Mouse (Mus musculus) cerebellum, postnatal 36 days (tissue): ENCODE data around the gene Ylpm1.

Experiments used
- DNase-seq, 2 experiments: peaks; one replicate each; pipeline ENCODE4 v3.0.0; 2021 to 2022; ENCODE audit warnings: mixed read lengths in 2 of 2

The Ylpm1 gene

DNA sequence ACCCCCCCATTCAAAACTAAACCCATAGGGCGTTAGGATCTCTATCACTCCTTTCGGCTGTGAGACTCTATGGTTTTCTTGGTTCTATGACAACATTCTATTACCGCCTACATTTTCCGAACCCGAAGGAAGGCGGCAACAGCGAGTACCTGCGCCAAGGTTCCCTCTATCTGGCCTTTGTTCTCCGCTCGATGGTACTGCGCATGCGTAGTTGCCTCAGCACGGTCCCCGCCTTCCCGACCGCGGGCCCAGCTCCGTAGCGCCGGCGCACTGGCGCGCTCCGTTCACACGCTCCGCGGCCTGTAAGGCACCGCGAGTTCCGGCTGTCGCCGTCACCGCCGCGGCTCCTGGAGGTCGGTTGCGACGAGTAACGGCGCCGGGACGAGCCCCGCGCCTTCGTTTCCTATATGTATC, at the start of gene Ylpm1:
Gene Ylpm1 (plus strand): TSS at position 239 of the 414 bp plus-strand sequence.
- DNase-seq, result peak; percentile 97 to 98

GRCm38 (mm10) chr12:84947894-84948583, 48.1 kb upstream of the Ylpm1 start:
- DNase-seq, result peak; percentile 77 to 79

- DNase-seq, result no peak
Observed at GRCm38 (mm10) chr12:84948584-84949285, 47.4 kb upstream of the Ylpm1 start.

GRCm38 (mm10) chr12:84950763-84951162, 45.4 kb upstream of the Ylpm1 start:
- DNase-seq, result no peak

DNA sequence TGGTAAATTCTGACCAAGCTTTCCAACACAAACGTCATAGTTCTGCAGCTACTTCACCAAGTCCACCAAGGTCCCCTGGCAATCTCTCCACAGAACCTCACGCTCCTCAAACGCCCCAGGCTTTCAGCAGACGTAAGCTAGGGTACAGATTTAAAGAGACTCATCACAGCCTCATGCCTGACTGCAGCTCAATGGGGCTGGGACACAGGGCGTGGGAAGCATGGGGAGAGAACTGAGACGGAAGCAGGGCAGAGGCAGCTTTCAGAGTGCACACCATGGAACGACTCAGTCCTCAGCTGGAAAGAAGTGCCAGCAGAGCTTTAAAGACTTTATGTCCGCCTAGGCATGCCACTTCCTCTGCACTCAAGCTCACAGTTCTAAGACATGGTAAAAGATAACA, 44.6 kb upstream of the Ylpm1 start:
- DNase-seq, result no peak

DNA sequence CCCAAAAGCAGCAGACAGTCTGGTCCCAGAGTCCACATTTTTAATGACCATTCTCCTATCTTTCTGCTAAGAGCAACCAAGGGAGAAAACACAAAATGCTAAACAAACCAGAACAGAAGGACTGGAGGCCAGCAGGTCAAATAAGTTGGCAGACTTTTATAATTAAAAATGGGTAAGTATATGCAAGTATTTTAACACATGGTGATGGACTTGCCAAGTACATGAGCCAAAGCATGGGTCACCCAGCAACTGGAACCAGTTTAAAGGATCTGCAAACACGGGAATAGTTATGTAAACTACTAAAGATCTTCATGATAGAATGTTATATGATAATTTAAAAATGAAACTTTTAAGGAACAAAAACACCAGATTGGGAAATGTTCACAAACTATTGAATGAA, 43.8 kb upstream of the Ylpm1 start:
- DNase-seq, result no peak

DNA sequence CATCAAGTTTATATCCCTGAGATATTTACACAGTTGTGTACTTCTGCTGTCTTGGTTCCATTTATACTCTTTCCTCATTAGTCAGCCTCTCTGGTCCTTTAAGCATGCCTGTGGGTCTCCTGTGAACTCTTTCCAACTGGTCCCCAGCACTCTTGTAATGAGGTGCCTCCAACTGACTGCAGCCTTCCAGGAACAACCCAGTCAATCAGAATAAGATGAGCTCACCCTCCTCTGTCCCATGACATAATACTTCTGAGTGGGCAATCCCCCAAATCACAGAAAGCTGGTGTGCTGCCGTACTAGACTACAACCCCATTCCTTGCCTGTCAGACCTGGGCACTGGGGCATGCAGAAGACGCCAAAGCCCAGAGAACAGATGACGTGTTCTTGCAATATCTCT, 39.8 kb upstream of the Ylpm1 start:
- no peak for DNase-seq

- DNase-seq, result no peak
Observed at GRCm38 (mm10) chr12:84958794-84959356, 37.2 kb upstream of the Ylpm1 start.

- DNase-seq, result no peak
Observed at GRCm38 (mm10) chr12:84962606-84963005, 33.5 kb upstream of the Ylpm1 start.

DNA sequence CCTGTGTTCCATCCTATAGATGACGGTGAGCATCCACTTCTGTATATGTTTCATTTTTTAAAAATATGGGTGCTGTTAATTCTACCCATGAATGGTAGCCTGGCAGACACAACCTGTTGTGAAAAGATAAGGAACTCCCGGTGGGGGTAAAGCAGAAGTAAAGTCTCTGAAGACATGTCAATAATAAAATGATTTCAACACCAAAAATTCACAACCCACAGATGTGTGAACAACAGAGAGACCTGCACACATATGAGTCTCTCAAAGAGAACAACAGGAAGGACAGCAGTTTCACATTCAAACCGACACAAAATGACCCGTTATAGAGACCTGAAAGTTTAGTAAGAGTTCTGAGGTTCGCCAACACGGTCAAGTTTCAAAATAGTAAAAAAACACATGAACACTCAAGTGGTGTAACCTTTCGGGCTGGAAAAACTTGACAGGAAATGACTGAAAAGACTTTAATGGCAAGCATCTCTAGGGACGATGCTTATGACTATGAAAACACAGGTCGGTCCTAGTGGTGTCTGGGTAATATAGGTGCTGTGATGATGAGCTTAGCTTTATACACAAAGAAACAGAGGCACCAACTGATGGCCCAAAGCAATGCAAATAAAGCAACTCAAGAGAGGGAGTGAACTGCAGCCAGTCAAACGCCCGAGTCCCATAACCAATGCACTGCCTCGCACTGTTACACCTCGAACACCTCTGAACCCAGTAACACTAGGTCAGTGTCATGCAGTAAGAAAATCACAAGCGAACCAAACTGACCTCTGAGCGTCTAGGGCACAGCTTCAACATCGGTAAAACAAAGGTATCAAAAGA, 27.1 kb upstream of the Ylpm1 start:
- DNase-seq, result no peak

DNA sequence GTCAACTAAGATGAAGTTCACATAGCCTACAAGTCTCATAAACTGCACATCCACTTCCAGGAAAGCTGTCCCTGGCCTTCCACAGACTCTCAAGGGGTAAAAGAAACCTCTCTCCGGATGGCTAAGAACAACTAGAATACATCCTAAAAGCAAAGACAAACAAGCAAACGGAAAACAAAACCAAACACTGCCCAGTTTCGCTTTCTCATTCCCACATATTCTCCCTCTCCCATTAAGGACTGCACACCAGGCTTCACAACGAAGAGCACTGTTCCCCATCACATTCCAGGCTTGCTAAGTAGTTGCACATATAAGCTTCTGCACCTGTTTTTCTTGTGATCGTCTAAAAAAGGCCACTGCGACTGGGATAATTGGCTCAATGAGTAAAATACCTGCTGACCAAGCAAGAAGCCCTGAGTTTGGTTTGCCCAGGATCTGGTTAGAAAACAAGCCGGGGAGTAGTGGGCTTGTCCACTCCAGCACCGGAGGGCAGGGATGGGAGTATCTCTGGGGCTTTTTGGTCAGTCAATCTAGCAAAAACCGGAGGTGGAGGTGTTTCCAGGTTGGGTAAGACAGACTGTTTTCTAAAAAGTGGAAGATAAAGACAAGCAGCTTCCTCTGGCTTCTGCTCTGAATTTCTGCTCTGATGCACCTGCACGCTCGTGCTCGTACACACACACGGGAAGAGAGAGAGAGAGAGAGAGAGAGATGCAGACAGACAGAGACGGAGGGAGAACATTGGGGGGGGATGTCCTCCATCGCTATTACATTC, 26.3 kb upstream of the Ylpm1 start:
- no peak for DNase-seq

- peak; percentile 91 to 92 for DNase-seq
Observed at GRCm38 (mm10) chr12:84970428-84971096, 25.6 kb upstream of the Ylpm1 start, which contains the start of the genes Fcf1 and Arel1. Gene Fcf1 (plus strand): TSS chr12:84970897. Gene Arel1 (minus strand): TSS chr12:84970900.

GRCm38 (mm10) chr12:84979264-84979862, 16.8 kb upstream of the Ylpm1 start:
- DNase-seq, result no peak

GRCm38 (mm10) chr12:84989456-84989855, 6.7 kb upstream of the Ylpm1 start:
- no peak for DNase-seq

GRCm38 (mm10) chr12:84995112-84995761, 884 bp upstream of the Ylpm1 start:
- DNase-seq, result no peak

GRCm38 (mm10) chr12:84996501-84997398, 629 bp downstream of the Ylpm1 start:
- peak; percentile 20 to 59 for DNase-seq

DNA sequence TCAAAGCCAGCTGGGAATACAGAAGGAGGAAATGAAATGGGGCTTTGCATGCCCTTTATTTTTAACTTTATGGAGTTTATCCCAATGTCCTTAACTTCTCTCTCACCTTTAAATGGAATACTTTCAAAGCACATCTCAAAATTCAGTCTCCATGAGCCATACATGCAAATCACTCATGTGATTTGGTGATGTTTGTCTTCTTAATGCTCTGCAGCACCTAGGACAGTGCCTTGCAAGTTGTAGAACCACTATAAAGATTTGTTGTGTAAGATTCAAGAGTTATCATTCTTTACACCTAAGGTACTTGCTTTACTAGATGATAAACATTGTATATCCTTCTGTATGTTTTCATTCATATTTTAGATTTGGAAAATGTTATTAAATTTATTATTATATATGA, 2.9 kb downstream of the Ylpm1 start:
- no peak for DNase-seq

DNA sequence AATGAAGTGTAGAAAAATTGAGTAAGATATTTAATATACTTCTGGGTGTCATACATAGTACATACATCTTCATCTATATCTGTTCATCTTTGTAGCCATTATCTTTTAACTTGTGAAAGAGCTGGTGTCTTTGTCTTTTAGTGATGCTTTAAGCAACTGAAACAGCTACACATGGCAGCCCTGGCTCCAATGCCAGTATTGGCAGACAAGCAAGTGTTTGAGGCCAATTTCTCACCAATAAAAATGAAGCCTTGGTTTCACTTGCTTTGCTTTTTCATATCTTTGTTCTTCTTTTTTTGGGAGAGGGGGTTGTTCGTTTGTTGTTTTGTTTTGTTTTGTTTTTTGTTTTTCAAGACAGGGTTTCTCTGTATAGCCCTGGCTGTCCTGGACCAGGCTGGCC, 10.1 kb downstream of the Ylpm1 start:
- DNase-seq, result no peak

DNA sequence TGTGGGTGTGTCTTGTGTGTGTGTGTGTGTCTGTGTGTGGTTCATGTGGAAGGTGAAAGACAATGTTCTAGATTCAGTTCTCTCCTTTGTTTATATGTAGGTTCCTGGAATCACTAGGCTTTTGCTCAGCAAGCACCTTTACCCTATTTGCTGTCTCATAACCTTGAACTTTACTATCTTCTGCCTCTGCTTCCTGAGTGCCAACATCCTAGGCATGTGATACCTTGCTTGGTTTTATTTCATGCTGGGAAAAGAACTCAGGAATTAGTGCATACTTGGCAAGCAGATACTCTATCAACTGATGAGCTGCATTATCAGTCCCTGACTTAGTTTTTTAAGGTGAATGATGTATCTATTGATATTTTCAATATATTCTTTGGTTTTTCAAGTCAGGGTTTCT, 10.9 kb downstream of the Ylpm1 start:
- no peak for DNase-seq

GRCm38 (mm10) chr12:85009776-85010175, 13.7 kb downstream of the Ylpm1 start:
- DNase-seq, result no peak
